Mouse (Mus musculus): ENCODE data around the gene Sik3.

Sik3 gene

DNA sequence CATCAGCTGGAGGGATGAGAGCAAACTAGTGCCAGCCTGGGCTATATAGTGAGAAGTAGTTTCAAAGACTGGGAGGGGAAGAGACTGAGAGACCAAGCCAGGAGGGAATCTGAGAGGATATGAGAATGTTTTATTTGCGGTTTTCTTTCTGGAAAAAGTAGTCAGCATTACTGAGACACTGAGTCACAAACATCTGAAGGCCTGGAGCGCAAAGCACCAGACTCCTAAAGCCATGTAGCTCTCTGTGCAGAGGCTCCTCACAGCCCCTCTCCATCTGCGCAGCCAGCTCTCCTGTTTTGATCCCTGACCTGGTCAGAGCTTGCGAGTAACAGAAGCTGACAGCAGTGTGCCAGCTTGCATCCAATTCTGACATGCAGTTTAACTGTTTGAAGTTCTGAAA is 175.8 kb downstream of the Sik3 start:
- DNase-seq (ENCODE audit: low read depth, low spot score): no peak

DNA sequence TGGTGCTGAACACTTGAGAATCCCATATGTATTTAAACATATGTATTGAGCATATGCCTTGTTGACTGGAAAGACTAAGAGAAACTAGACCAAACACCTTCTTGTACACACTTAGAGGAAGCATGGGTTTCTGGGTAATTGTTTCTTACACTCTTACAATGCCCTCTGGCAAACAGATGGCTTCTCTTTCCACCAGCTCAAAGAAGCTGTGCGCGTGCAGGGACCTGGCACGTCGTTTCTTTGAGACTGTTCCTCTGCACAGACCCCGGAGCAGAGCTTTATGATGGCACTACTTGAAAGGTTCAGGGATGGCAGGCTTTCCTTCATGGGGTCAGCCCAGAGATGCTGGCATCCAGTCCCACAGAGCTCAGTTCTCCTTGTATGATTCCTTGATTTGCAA is 176.3 kb downstream of the Sik3 start:
- no peak for DNase-seq (ENCODE audit: low read depth, low spot score)

DNA sequence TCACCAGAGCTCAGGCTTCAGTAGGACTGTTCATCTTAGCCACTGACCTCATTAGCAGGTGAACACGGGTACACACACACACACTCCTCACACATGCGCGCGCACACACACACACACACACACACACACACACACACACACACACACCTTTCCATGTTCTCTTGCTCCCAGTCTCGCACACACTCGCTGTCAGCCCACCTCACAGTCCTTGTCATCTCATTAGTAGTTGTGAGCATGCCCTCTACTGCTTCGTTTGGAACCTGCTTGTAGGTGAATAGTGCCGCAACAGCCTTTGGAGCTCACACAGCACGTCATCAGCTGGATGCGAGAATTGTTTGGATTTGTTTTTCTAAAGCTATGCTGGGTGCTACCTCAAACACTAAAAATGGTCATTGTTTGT is 176.8 kb downstream of the Sik3 start:
- DNase-seq (ENCODE audit: low read depth, low spot score): no peak

DNA sequence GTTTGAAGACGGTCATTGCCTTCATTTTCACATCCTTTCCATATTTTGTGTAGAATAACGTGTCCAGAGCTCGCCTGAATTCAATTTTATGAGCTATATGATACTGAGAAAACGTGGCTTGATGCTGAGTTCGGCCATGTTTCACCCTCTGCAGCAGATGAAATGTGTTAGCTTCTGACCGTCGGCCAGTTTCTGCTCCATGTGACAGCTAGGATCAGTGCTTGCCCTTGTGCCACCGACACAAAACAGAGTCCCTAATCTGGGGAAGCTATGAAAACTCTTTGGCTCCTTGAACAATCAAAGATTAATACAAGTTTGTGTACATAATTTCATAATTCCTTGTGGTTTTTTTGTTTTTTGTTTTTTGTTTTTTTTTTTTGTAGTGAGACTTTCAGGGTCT is 178.6 kb downstream of the Sik3 start:
- no peak for DNase-seq (ENCODE audit: low read depth, low spot score)

DNA sequence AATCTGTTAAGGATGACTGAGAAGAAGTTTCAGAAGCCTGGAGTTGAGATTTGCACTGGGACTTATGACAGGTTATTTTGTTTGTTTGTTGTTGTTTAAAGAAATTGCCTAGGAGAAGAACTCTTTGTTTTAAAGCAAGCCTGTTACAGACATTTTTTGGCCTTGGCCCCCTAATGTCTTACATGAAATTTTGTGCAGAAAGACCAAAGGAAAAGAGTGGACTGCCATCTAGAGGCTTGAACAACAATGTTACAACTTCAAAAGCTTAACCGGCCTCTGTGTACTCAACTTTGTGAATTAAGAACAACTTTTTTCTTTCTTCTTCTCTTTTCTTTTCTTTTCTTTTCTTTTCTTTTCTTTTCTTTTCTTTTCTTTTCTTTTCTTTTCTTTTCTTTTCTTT is 179.0 kb downstream of the Sik3 start:
- peak; percentile 50 for DNase-seq (ENCODE audit: low read depth, low spot score)

DNA sequence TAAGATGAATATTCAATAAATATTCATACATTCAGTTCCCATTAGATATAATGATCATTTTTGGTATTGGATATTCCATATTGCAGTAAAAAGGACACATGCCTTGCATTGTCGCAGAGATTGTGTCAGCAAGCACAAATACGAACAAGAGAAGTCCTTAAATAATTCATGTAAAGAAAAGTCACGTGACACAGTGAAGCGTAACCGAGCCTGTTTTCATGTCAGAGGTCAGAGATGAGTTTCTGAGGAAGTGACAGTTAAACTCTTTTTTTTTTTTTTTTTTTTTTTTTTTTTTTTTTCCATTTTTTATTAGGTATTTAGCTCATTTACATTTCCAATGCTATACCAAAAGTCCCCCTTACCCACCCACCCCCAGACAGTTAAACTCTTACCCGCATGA is 180.0 kb downstream of the Sik3 start:
- no peak for DNase-seq (ENCODE audit: low read depth, low spot score)

GRCm38 (mm10) chr9:46194809-46195208 is 182.2 kb downstream of the Sik3 start:
- DNase-seq (ENCODE audit: low read depth, low spot score): no peak

DNA sequence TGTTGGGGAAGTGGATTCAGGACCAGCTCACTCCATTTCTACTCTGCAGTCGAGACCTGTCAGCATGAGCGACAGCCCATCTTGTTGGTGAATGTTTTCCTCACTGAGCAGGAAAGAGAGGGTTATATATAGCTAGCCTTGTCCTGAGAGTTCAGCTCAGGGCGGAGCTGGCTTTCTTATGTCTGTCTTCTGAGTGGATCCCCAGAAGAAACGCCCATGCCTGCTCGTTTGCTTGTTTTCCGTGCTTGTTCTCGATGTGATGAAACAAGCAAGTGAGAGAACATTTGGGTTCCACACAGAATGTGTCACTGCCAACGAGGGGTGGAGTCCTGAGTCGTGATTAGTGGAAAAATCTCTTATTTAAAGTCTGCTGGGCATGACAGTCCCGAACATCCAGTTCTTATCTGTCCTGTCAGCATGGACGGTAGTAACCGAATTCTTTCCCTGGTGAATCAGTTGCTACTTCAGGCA is 184.1 kb downstream of the Sik3 start:
- no peak for DNase-seq (ENCODE audit: low read depth, low spot score)

DNA sequence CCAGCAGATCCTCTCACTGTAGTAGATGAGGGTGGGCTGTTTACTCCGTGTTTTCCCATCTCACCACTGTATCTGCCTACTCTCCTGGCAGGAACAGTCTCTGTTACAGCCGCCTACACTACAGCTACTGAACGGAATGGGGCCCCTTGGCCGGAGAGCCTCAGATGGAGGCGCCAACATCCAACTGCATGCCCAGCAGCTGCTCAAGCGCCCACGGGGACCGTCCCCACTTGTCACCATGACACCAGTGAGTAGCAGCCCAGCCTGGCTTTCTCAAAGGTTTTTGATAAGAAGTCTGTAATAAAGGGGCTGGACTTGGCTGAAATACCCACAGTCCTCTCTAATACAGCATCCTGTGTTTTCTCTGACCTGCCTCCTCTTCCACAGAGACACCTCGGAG is 185.8 kb downstream of the Sik3 start:
- no peak for DNase-seq (ENCODE audit: low read depth, low spot score)

- DNase-seq (ENCODE audit: low read depth, low spot score): no peak
These were observed 186.3 kb downstream of the Sik3 start for GRCm38 (mm10) chr9:46198936-46199335.

DNA sequence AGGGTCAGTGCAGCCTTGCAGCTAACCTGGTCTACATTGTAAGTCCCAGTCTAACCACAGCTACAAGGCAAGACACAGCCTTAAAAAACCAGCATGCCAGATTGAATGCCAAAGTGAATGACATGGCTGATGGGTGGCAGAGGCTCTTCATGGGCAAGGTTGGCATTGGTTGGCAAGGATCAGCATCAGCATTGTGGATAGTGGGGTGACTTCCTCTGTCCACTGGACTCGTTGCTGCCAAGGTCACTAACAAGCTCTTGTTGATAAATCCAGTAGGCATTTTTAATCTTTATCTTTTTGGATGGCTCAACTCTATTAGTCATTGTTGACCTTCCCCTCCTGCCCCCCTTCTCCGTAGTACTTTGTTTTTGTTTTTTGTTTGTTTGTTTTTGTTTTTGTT is 187.0 kb downstream of the Sik3 start:
- DNase-seq (ENCODE audit: low read depth, low spot score): no peak

DNA sequence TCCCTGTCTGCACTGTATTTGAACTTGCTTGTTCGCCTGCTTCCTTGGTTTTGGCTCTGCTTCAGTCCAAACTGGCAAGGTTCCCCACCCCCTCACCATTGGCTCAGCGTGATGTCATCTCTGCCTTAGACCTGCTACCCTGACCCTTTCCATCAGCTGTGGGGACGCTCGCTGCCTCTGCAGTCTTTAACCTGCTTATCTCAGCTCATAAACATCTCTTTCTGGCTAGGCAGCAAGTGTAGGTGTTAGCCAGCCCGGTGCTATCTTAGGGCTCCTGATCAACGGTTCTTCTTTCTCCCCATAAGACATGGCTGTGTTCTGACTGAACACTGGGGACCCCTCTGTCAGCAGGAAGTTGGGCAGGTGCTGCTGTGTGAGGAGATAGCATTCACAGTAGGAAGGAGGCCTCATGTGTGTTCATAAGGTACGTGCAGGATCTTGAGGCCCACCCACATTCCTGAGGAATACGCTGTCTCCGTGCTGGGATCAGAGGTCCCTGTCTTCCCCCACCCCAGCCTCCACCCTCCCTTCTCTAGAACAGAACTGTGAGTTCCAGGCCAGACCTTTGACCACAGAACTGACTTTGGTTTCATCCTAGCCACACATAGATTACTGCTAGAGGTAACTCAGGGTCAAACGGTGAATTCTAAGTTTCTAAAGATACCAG is 194.3 kb downstream of the Sik3 start:
- DNase-seq (ENCODE audit: low read depth, low spot score): no peak

- no peak for DNase-seq (ENCODE audit: low read depth, low spot score)
These were observed 194.9 kb downstream of the Sik3 start for GRCm38 (mm10) chr9:46207501-46207869.

GRCm38 (mm10) chr9:46208401-46208974 is 195.9 kb downstream of the Sik3 start:
- no peak for DNase-seq (ENCODE audit: low read depth, low spot score)

GRCm38 (mm10) chr9:46210473-46210872 is 197.9 kb downstream of the Sik3 start:
- no peak for DNase-seq (ENCODE audit: low read depth, low spot score)

- DNase-seq (ENCODE audit: low read depth, low spot score): no peak
These were observed 201.7 kb downstream of the Sik3 start for GRCm38 (mm10) chr9:46214276-46214675.

- no peak for DNase-seq (ENCODE audit: low read depth, low spot score)
These were observed 202.3 kb downstream of the Sik3 start for GRCm38 (mm10) chr9:46214946-46215337.

GRCm38 (mm10) chr9:46215338-46216322 is 203.0 kb downstream of the Sik3 start:
- no peak for DNase-seq (ENCODE audit: low read depth, low spot score)

DNA sequence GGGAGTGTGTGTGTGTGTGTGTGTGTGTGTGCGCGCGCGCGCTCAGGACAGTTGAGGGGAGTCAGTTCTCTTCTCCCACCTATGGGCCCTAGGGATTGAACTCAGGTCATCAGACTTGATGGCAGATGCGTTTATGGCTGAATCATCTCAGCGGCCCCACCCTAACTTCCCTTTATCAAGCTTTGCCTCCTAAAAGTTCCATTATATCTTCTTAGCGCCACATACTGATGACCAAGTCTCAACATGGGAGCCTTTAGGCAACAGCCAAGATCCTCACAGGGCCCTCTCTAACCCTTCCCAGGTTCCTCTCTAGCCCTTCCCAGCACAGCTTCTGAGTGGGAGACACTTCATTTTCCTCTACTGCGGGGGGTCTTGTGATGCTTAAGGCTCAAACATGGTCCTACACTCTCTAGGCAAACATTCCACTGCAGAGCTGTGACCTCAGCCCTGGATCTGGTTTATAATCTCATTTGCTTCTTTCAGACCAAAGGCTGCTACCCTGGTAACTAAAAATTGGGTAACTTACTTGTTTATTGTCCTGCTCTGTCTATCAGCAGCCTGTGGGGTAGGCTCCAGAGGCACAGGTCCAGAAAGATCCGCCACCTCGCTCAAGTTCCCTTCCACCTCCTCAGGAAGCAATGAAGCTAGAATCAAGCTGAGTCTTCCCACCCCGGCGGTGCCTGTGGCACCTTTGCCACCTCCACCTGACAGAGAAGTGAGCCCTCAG is 204.3 kb downstream of the Sik3 start:
- DNase-seq (ENCODE audit: low read depth, low spot score): no peak

GRCm38 (mm10) chr9:46218176-46218575 is 205.6 kb downstream of the Sik3 start:
- DNase-seq (ENCODE audit: low read depth, low spot score): no peak

GRCm38 (mm10) chr9:46223090-46223489 is 210.5 kb downstream of the Sik3 start:
- no peak for DNase-seq (ENCODE audit: low read depth, low spot score)

- DNase-seq (ENCODE audit: low read depth, low spot score): no peak
These were observed 211.5 kb downstream of the Sik3 start for GRCm38 (mm10) chr9:46224101-46224500.
